Mouse (Mus musculus) liver, embryonic 14.5 days (tissue): ENCODE data around the gene Spin2f.
"Not testable (repeated sequence)": the region's sequence is repeated elsewhere in the genome, so short reads cannot be mapped to it uniquely, and the experiment has no call there.

Experiments used
- CTCF ChIP-seq: IDR thresholded peaks from 2 replicates; pipeline ENCODE4 v1.5.1; 2016; ENCODE audit warnings: antibody characterized with exemption, low read depth, control low read depth
- EP300 ChIP-seq: IDR thresholded peaks from 2 replicates; pipeline ENCODE4 v1.6.1; 2016; ENCODE audit warnings: antibody characterized with exemption, low read depth

- TF ChIP-seq CTCF, EP300: not testable (repeated sequence)
Measured at GRCm38 (mm10) chrX:31212136-31212535, 41.6 kb upstream of the Spin2f start.
